Mouse (Mus musculus) small intestine, adult 2 months (tissue): Measurements from ENCODE around the gene Cul4a. TPM values are rescaled to one million over a fixed set of nuclear protein-coding genes. Genes with fewer than 3 reads are reported as not detected.

Source experiments
- H3K27ac ChIP-seq: fragments of 200-500 bp; 2 replicates; pipeline ENCODE4 v1.5.1; 2012; ENCODE audit warnings: low read depth, low read length, control low read depth, inconsistent platforms; ENCODE audit not compliant: insufficient read depth
- H3K27me3 ChIP-seq: fragments of 200-500 bp; 2 replicates; pipeline ENCODE4 v1.6.1; 2012; ENCODE audit warnings: mild to moderate bottlenecking, moderate library complexity, low read length, inconsistent platforms; ENCODE audit not compliant: control insufficient read depth, insufficient read depth
- H3K36me3 ChIP-seq: fragments of 200-500 bp; 2 replicates; pipeline ENCODE4 v1.6.1; 2012; ENCODE audit warnings: mild to moderate bottlenecking, low read length, control low read depth, inconsistent platforms; ENCODE audit not compliant: control insufficient read depth, insufficient read depth
- H3K4me1 ChIP-seq: fragments of 200-500 bp; 2 replicates; pipeline ENCODE4 v1.6.1; 2012; ENCODE audit warnings: low read length, inconsistent platforms, mixed read lengths; ENCODE audit not compliant: control insufficient read depth, insufficient read depth, insufficient read length
- H3K4me3 ChIP-seq: fragments of 200-500 bp; 2 replicates; pipeline ENCODE4 v1.5.1; 2012; ENCODE audit warnings: low read depth, mild to moderate bottlenecking, control low read depth, inconsistent platforms, low read length, moderate library complexity
- CTCF ChIP-seq: fragments of 200-500 bp; IDR thresholded peaks from 2 replicates; pipeline ENCODE4 v1.5.1; 2012; ENCODE audit warnings: low read depth, mild to moderate bottlenecking, control low read depth, inconsistent platforms, low read length, moderate library complexity, mixed read lengths; ENCODE audit not compliant: insufficient replicate concordance, insufficient read length; ENCODE audit errors: extremely low read depth
- POLR2A ChIP-seq: fragments of 200-500 bp; IDR thresholded peaks from 2 replicates; pipeline ENCODE4 v1.6.1; 2012; ENCODE audit warnings: low read depth, mild to moderate bottlenecking, control low read depth, inconsistent platforms, low read length, moderate library complexity
- WGBS: fragments of 180-500 bp; shearing (Covaris S2); methylation state at CpG from one replicate; pipeline ENCODE4 v1.1.7; 2018; 5-methylcytosine and 5-hydroxymethylcytosine counted together
- polyA plus RNA-seq: library from polyadenylated mRNA; depleted of rRNA; stranded (reverse); fragments of >200 nt; gene quantifications from 2 replicates; pipeline ENCODE4 v1.2.3, GENCODE M21; 2012

The Cul4a gene
- polyA plus RNA-seq, 1 experiment: 23.8 TPM

DNA sequence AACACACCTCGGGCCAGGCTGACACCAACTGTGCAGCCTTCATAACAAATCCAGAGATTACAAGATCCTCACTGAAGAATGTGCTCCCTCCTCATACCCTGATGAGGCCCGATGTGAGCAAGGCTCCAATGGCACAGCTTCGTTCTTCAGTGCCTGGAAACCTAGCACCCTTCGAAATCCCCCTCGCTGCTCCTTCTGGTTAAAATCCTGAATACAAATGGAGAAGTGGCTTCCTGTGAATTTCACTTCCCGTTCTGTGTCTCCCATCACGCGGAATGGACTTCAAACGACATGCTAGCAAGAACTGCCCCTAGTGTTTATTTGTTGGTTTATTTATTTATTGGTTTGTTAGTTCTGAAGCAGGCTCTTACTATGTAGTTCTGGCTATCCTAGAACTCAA, 49.9 kb downstream of the Cul4a start:
- no peak overlapping the region for H3K27ac ChIP-seq
- 64% methylated on average over 9 of the region's 9 CpGs for WGBS
- peaks cover 3% of the 10 kb centered on the region for H3K4me1 ChIP-seq
- no peak for TF ChIP-seq CTCF
- TF ChIP-seq POLR2A: no peak
- H3K27me3 ChIP-seq: no peaks in the 10 kb centered on the region
- H3K36me3 ChIP-seq: no peaks in the 10 kb centered on the region
- no peak overlapping the region for H3K4me3 ChIP-seq

DNA sequence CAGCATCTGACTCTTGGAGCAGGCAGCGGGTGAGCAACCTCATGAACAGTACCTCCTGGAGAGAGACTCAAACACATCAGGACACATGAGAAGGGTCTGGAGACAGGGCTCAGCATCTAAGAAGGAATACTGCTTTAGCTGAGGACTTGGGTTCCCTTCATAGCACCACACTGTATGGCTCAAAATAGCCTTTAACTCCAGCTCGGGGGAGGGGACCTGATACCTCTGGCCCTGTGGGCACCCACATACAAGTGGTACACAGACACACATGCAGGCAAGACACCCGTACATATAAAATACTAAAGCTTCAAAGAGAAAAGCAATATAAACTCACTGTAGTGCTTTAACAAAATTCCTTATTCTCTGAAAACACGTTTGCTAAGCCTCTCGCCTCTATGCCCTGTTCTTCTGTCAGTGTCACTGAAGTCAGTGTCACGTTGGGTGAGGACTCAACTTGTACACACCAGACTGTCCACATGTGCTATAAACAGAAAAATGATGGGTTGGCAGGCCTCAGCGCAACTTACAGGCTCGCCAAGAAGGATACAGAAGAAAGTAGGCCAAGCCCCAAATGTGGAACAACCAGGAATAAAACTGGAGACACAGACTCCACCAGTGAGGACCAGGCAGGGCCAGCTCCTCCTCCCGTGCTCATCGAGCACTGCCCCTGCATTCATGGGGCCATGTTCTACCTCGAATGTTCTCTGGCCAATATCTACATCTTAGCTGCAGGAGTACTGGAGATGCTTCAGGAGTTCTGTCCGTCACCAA, 51.1 kb downstream of the Cul4a start:
- Histone ChIP-seq H3K36me3 (no peaks in the 10 kb centered on the region), H3K27me3 (no peaks in the 10 kb centered on the region), H3K4me1 (peaks cover 5% of the 10 kb centered on the region), H3K4me3 (no peak overlapping the region), H3K27ac (no peak overlapping the region)
- TF ChIP-seq POLR2A (no peak), CTCF (no peak)
- 68% methylated on average over 12 of the region's 12 CpGs for WGBS

DNA sequence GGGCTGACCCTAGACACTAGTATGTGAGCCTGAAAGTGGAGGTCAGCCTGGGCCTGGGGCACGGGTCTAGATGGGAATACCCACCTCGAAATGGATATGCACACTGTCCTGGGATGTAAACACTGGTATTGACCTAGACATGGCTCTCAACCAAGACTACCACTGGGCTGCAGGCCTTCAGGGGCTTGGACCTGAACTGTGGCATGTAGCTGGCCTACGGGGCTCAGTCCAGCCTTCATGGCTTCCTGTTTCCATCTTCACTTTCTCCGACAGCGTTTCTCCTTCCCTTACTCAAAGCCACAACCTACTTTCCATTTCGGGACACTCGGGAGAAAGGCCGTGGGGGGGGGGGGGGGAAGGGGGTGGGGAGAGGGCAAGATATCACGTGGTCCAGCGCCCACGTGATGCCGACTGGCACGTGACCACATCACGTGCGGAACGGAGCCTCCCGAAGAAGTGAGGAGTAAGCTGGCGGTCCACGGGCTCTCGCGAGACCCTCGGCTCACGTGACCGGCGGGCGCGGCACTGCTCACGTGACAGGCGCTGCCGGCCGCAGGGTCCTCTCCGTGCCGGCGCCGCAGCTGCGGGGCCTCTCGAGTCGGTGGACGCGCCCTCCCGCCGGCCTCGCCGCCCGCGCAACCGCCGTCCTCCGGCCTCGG, 53.4 kb downstream of the Cul4a start, which contains the start of gene Lamp1:
Lamp1 (plus strand) TSS at position 444 of the 659 bp plus-strand sequence.
- TF ChIP-seq CTCF: no peak
- TF ChIP-seq POLR2A: no peak

DNA sequence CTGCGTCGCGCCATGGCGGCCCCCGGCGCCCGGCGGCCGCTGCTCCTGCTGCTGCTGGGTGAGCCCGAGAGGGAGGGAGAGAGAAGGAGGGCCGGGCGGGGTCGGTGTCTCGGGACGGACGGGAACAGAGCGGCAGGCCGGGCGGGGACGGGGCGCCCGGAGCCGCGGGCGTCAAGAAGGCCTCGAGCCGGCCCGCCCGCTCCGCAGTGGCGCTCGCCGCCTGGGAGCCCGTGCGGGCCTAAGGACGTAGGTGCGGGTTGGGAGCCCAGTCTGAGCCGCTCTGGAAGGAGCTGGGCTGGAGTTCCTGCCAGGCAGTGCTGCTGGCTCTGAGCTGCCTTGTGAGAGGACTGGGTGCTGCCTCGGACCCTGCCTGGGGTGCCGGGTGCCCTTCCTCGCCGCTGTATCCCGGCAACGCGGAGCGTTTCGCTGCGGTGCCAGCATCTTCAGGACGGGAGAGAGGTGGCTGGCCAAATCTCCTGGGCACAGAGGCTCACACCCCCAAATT, 54.0 kb downstream of the Cul4a start:
- no peak for TF ChIP-seq POLR2A
- 1% methylated on average over 45 of the region's 49 CpGs for WGBS
- H3K36me3 ChIP-seq: no peaks in the 10 kb centered on the region
- peak overlapping the region; percentile 96 for H3K4me3 ChIP-seq
- peak overlapping the region; percentile 72 for H3K27ac ChIP-seq
- peaks cover 17% of the 10 kb centered on the region for H3K4me1 ChIP-seq
- no peaks in the 10 kb centered on the region for H3K27me3 ChIP-seq

More for the DNA sequence above, 53.4 kb downstream of the Cul4a start, which contains the start of gene Lamp1:
- under 1% methylated on average over 50 of the region's 50 CpGs for WGBS
- Histone ChIP-seq H3K27ac (peak within 1 kb of the TSS; percentile 72), H3K4me3 (peak within 1 kb of the TSS; percentile 96), H3K4me1 (peaks cover 17% of the 10 kb centered on the region), H3K27me3 (no peaks in the 10 kb centered on the region), H3K36me3 (no peaks in the 10 kb centered on the region)

DNA sequence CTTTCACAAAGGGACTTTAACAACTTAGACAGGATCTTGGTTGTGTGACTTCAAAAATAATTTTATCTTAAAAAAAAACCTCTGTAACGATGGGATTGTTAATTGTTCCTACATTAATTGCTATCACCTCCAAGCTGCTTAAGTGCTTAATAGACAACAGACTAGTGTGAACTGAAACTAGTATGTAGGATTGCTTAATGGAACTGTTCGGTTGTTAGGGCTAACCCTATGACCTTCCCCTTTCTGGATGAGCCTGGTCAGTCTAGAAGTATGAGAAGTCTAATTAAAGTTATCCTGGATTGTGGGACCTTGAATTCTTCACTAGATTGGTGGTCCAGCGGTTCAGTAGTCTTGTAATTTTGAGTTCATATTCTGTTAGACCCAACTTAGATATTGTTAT, 55.3 kb downstream of the Cul4a start:
- no peak for TF ChIP-seq POLR2A
- TF ChIP-seq CTCF: no peak
- H3K27ac ChIP-seq: 0 out of 2 replicates have a peak overlapping the region, but pooled peaks have one; percentile 33
- 37% methylated on average over 3 of the region's 3 CpGs for WGBS

DNA sequence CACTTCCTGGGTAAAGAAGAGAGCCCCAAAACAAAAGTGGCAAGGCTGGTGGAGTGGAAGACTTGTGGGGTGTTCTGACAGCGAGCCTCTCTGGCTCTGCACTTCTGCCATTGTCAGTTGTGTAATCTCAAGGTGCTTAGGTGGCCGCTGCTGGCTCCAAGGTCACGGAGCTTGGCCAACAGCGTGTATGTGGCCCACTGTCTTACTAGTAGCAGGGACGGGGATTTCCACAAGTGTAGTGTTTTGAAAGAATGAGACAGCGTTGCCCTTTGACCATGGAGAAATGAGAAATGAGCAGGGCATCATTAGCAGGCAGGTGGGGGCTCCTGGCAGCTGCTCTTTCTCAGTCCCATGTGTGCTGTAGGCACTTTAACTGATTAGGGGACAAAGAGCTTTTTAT, 56.7 kb downstream of the Cul4a start:
- no peak overlapping the region; the same call in 1 of the 2 replicates for H3K27ac ChIP-seq
- no peaks in the 10 kb centered on the region for H3K27me3 ChIP-seq
- peak overlapping the region; percentile 30 for H3K4me3 ChIP-seq
- TF ChIP-seq POLR2A (no peak), CTCF (no peak)
- H3K4me1 ChIP-seq: peaks cover 17% of the 10 kb centered on the region
- H3K36me3 ChIP-seq: peaks cover 8% of the 10 kb centered on the region; the same call in 1 of the 2 replicates
- 21% methylated on average over 6 of the region's 6 CpGs for WGBS

More for the DNA sequence above, 55.3 kb downstream of the Cul4a start:
- no peaks in the 10 kb centered on the region for H3K36me3 ChIP-seq
- H3K4me1 ChIP-seq: peaks cover 17% of the 10 kb centered on the region
- no peak overlapping the region for H3K4me3 ChIP-seq
- no peaks in the 10 kb centered on the region for H3K27me3 ChIP-seq

DNA sequence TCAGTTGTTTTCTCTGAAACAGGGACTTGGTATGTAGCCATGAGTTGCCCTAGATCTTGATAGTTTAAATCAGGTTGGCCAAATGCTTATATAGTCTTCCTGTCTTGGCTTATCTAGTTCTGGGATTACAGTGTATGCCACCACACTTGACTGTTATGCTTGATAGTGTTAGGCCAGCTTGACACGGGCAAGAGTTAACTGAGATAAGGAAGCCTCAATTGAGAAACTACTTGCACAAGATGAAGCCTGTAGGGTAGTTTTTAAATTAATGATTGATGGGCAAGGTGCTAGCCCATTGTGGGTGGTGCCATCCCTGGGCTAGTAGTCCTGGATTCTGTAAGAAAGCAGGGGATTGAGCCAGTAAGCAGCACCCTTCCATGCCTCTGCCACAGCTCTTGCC, 58.1 kb downstream of the Cul4a start:
- Histone ChIP-seq H3K36me3 (peaks cover 21% of the 10 kb centered on the region), H3K4me1 (peaks cover 15% of the 10 kb centered on the region; the same call in 1 of the 2 replicates), H3K4me3 (no peak overlapping the region), H3K27ac (no peak overlapping the region), H3K27me3 (no peaks in the 10 kb centered on the region)
- WGBS: 20% methylated on average over 1 of the region's 1 CpGs
- TF ChIP-seq CTCF (no peak), POLR2A (no peak)
